Mouse (Mus musculus) intestine, postnatal 0 days (tissue): Measurements from ENCODE around the gene Pck1. TPM values are rescaled to one million over a fixed set of nuclear protein-coding genes. Genes with fewer than 3 reads are reported as not detected.

ENCODE experiments used
- ATAC-seq: fragments of 200-750 bp; cut with Nextera tagmentation; 2 replicates; pipeline ENCODE4 v1.8.0; 2017; ENCODE audit warnings: mild to moderate bottlenecking, moderate TSS enrichment, moderate library complexity
- H3K27ac ChIP-seq: fragments of 300-500 bp; sonication (generic); 2 replicates; pipeline ENCODE4 v1.5.1; 2014; ENCODE audit warnings: mild to moderate bottlenecking, low read depth, low read length, moderate library complexity
- H3K27me3 ChIP-seq: fragments of 300-500 bp; sonication (generic); replicated peaks from 2 replicates; pipeline ENCODE4 v1.6.1; 2014; ENCODE audit warnings: low read length, mixed read lengths; ENCODE audit not compliant: control insufficient read depth, insufficient read depth
- H3K36me3 ChIP-seq: fragments of 300-500 bp; sonication (generic); 2 replicates; pipeline ENCODE4 v1.6.1; 2014; ENCODE audit warnings: mild to moderate bottlenecking, moderate library complexity; ENCODE audit not compliant: control insufficient read depth, insufficient read depth
- H3K4me1 ChIP-seq: fragments of 300-500 bp; sonication (generic); replicated peaks from 2 replicates; pipeline ENCODE4 v1.6.1; 2014; ENCODE audit warnings: antibody characterized with exemption, low read length, mixed read lengths; ENCODE audit not compliant: control insufficient read depth, insufficient read depth
- H3K4me2 ChIP-seq: fragments of 300-500 bp; sonication (generic); replicated peaks from 2 replicates; pipeline ENCODE4 v1.6.1; 2014; ENCODE audit warnings: low read depth, mild to moderate bottlenecking, moderate library complexity
- H3K4me3 ChIP-seq: fragments of 300-500 bp; sonication (generic); 2 replicates; pipeline ENCODE4 v1.5.1; 2014; ENCODE audit warnings: low read depth, low read length
- H3K9ac ChIP-seq: fragments of 300-500 bp; sonication (generic); 2 replicates; pipeline ENCODE4 v1.6.1; 2014; ENCODE audit warnings: mild to moderate bottlenecking, low read depth, low read length
- H3K9me3 ChIP-seq: fragments of 300-500 bp; sonication (generic); 2 replicates; pipeline ENCODE4 v1.6.1; 2016; ENCODE audit warnings: mixed run types; ENCODE audit not compliant: control insufficient read depth
- CTCF ChIP-seq: sonication (generic); IDR thresholded peaks from 2 replicates; pipeline ENCODE4 v1.5.1; 2016; ENCODE audit warnings: low read depth, mild to moderate bottlenecking, control low read depth, antibody characterized with exemption, moderate library complexity
- WGBS: fragments of 180-500 bp; shearing (Covaris S2); extraction: QIAGEN DNeasy Blood & Tissue Kit; methylation state at CpG from one replicate; pipeline ENCODE4 v1.1.7; 2014; 5-methylcytosine and 5-hydroxymethylcytosine counted together
- polyA plus RNA-seq: library from polyadenylated mRNA; unstranded; fragments of >200 nt; fragmentation: Nextera tagmentation; extraction: Ambion mirVana; gene quantifications from 2 replicates; pipeline ENCODE4 v1.2.1, GENCODE M21; 2015

Gene Pck1
- polyA plus RNA-seq, 1 experiment from 2014 or later = 249 TPM

GRCm38 (mm10) chr2:173173008-173173407, 20.2 kb downstream of the Pck1 start:
- peaks cover 13% of the 10 kb centered on the region; the same call in 1 of the 2 replicates for H3K4me1 ChIP-seq
- WGBS = 49% methylated on average over 2 of the region's 2 CpGs
- no peaks in the 10 kb centered on the region for H3K36me3 ChIP-seq
- H3K4me2 ChIP-seq = peak overlapping the region; percentile 48; the same call in 1 of the 2 replicates
- no peak for ATAC-seq
- no peaks in the 10 kb centered on the region for H3K9me3 ChIP-seq
- H3K27ac ChIP-seq = peak overlapping the region; percentile 74
- no peak overlapping the region for H3K9ac ChIP-seq
- no peaks in the 10 kb centered on the region for H3K27me3 ChIP-seq
- TF ChIP-seq CTCF = no peak
- H3K4me3 ChIP-seq = no peak overlapping the region

- WGBS = 23% methylated on average over 22 of the region's 22 CpGs
Measured at GRCm38 (mm10) chr2:173173521-173174511, 21.0 kb downstream of the Pck1 start.

GRCm38 (mm10) chr2:173174569-173174968, 21.7 kb downstream of the Pck1 start:
- H3K4me1 ChIP-seq = peaks cover 13% of the 10 kb centered on the region; the same call in 1 of the 2 replicates
- H3K9ac ChIP-seq = no peak overlapping the region
- H3K27ac ChIP-seq = no peak overlapping the region; the same call in 1 of the 2 replicates
- no peaks in the 10 kb centered on the region for H3K9me3 ChIP-seq
- no peaks in the 10 kb centered on the region for H3K27me3 ChIP-seq
- TF ChIP-seq CTCF = no peak
- ATAC-seq = no peak
- no peaks in the 10 kb centered on the region for H3K36me3 ChIP-seq
- H3K4me3 ChIP-seq = no peak overlapping the region
- no peak overlapping the region for H3K4me2 ChIP-seq
- 25% methylated on average over 1 of the region's 1 CpGs for WGBS

More at GRCm38 (mm10) chr2:173173521-173174511, 21.0 kb downstream of the Pck1 start:
- peaks cover 13% of the 10 kb centered on the region; the same call in 1 of the 2 replicates for H3K4me1 ChIP-seq
- no peak for TF ChIP-seq CTCF
- H3K9me3 ChIP-seq = no peaks in the 10 kb centered on the region
- H3K4me3 ChIP-seq = peak overlapping the region; percentile 3; the same call in 1 of the 2 replicates
- no peak for ATAC-seq
- 0 out of 2 replicates have a peak overlapping the region, but pooled peaks have one; percentile 26 for H3K9ac ChIP-seq
- H3K4me2 ChIP-seq = peak overlapping the region; percentile 48
- H3K36me3 ChIP-seq = no peaks in the 10 kb centered on the region
- H3K27me3 ChIP-seq = no peaks in the 10 kb centered on the region
- peak overlapping the region; percentile 74 for H3K27ac ChIP-seq

GRCm38 (mm10) chr2:173175703-173176102, 22.9 kb downstream of the Pck1 start:
- 94% methylated on average over 5 of the region's 5 CpGs for WGBS
- no peak for ATAC-seq
- Histone ChIP-seq H3K4me1 (peaks cover 13% of the 10 kb centered on the region; the same call in 1 of the 2 replicates), H3K36me3 (no peaks in the 10 kb centered on the region), H3K4me2 (no peak overlapping the region), H3K4me3 (no peak overlapping the region), H3K27ac (no peak overlapping the region), H3K27me3 (no peaks in the 10 kb centered on the region), H3K9me3 (no peaks in the 10 kb centered on the region), H3K9ac (no peak overlapping the region)
- peak; percentile 46 for TF ChIP-seq CTCF

- Histone ChIP-seq H3K4me1 (no peaks in the 10 kb centered on the region), H3K27ac (no peak overlapping the region), H3K36me3 (no peaks in the 10 kb centered on the region), H3K4me3 (no peak overlapping the region), H3K27me3 (no peaks in the 10 kb centered on the region), H3K4me2 (no peak overlapping the region), H3K9me3 (no peaks in the 10 kb centered on the region), H3K9ac (no peak overlapping the region)
- WGBS = 78% methylated on average over 5 of the region's 5 CpGs
- no peak for ATAC-seq
- no peak for TF ChIP-seq CTCF
Measured at GRCm38 (mm10) chr2:173177481-173177880, 24.6 kb downstream of the Pck1 start.

GRCm38 (mm10) chr2:173177951-173178350, 25.1 kb downstream of the Pck1 start:
- Histone ChIP-seq H3K27me3 (no peaks in the 10 kb centered on the region), H3K9ac (no peak overlapping the region), H3K9me3 (no peaks in the 10 kb centered on the region), H3K4me3 (no peak overlapping the region), H3K4me1 (no peaks in the 10 kb centered on the region), H3K4me2 (no peak overlapping the region), H3K36me3 (no peaks in the 10 kb centered on the region), H3K27ac (no peak overlapping the region)
- no peak for ATAC-seq
- no peak for TF ChIP-seq CTCF
- WGBS = 88% methylated on average over 8 of the region's 8 CpGs
